Mouse (Mus musculus): ENCODE data around the gene Gm5269. TPM values are rescaled to one million over a fixed set of nuclear protein-coding genes. Genes with fewer than 3 reads are reported as not detected.

Gene Gm5269
- polyA plus RNA-seq, 1 experiment from 2014 or later: not detected

DNA sequence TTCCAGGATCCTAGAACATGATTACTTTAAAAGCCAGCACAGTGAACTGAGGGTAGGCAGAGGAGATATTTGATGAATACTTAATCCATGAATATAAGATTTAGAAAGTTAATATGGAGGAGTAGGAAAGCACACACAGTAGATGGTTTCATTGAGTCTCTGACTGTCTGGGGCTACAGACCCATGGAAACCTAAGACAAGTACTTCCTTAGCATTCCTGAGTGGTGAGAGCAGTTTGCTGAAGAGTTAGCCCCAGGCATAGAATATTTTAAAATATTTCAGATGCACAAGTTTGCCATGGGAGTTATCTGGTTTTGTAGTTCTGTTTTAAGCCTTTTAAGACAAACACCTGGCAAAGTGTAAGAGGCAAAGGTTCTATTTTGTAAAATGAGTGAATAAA, 28.9 kb downstream of the Gm5269 start:
- H3K4me3 ChIP-seq (replicated peaks): no peak overlapping the region
- ATAC-seq (ENCODE audit: low read depth): no peak
- H3K27ac ChIP-seq: no peak overlapping the region

GRCm38 (mm10) chr1:45860349-45860748, 29.7 kb downstream of the Gm5269 start:
- Histone ChIP-seq H3K36me3 (no peaks in the 10 kb centered on the region), H3K27ac (peak overlapping the region; percentile 48), H3K9ac (no peak overlapping the region), H3K9me3 (replicated peaks) (peaks cover 3% of the 10 kb centered on the region; the same call in 1 of the 2 replicates), H3K4me3 (replicated peaks) (no peak overlapping the region), H3K4me1 (replicated peaks) (peaks cover 15% of the 10 kb centered on the region), H3K27me3 (no peaks in the 10 kb centered on the region), H3K4me2 (no peak overlapping the region)
- ATAC-seq (ENCODE audit: low read depth) (peak; percentile 41; the same call in 1 of the 2 replicates), DNase-seq (peak; percentile 17)
- 29% methylated on average over 5 of the region's 5 CpGs for WGBS (ENCODE audit: insufficient replicate concordance)

More for the DNA sequence above, 28.9 kb downstream of the Gm5269 start:
- Histone ChIP-seq H3K4me1 (replicated peaks) (peaks cover 18% of the 10 kb centered on the region), H3K36me3 (no peaks in the 10 kb centered on the region), H3K9ac (no peak overlapping the region), H3K4me2 (no peak overlapping the region), H3K9me3 (replicated peaks) (peaks cover 3% of the 10 kb centered on the region; the same call in 1 of the 2 replicates), H3K27me3 (no peaks in the 10 kb centered on the region)
- no peak for DNase-seq

GRCm38 (mm10) chr1:45858038-45858437, 32.0 kb downstream of the Gm5269 start:
- DNase-seq (no peak), ATAC-seq (ENCODE audit: low read depth) (no peak)
- H3K4me2 ChIP-seq: no peak overlapping the region
- H3K9ac ChIP-seq: no peak overlapping the region
- no peak overlapping the region for H3K4me3 ChIP-seq (replicated peaks)
- no peaks in the 10 kb centered on the region for H3K36me3 ChIP-seq
- H3K4me1 ChIP-seq (replicated peaks): peaks cover 15% of the 10 kb centered on the region
- H3K27ac ChIP-seq: no peak overlapping the region
- 34% methylated on average over 1 of the region's 1 CpGs for WGBS (ENCODE audit: insufficient replicate concordance)
- peaks cover 1% of the 10 kb centered on the region; the same call in 1 of the 2 replicates for H3K9me3 ChIP-seq (replicated peaks)
- H3K27me3 ChIP-seq: no peaks in the 10 kb centered on the region

DNA sequence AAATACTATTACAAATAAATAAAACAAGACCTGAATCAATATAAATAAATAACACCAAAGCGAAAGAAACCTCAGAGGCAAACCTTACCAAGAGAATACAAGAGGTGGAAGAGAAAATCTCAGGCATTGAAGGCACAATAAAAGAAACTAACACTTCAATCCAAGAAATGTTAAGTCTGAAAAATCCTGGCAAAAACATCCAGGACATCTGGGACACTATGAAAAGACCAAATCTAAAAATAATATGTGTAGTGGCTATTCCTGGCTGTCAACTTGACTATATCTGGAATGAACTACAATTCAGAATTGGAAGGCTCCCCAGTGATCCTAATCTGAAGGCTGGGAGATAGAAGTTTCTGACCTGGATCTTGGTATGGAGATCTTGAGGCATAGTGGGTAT, 44.6 kb downstream of the Gm5269 start:
- Histone ChIP-seq H3K4me2 (no peak overlapping the region), H3K9ac (no peak overlapping the region), H3K4me3 (replicated peaks) (no peak overlapping the region), H3K27me3 (no peaks in the 10 kb centered on the region), H3K36me3 (no peaks in the 10 kb centered on the region), H3K4me1 (replicated peaks) (no peaks in the 10 kb centered on the region), H3K9me3 (replicated peaks) (no peaks in the 10 kb centered on the region), H3K27ac (no peak overlapping the region)
- WGBS (ENCODE audit: insufficient replicate concordance): 70% methylated on average over 1 of the region's 1 CpGs
- no peak for DNase-seq
- ATAC-seq (ENCODE audit: low read depth): no peak

Other genes starting within 250 kb of the Gm5269 start
- gene Wdr75, start 95.1 kb downstream of the Gm5269 start, polyA plus RNA-seq (2015; fragmentation: Nextera tagmentation; extraction: Ambion mirVana): 60.4 and 66.7 TPM in 2 replicates
- 90.9 and 111 TPM in 2 replicates for gene Slc40a1, start 36.2 kb upstream of the Gm5269 start, polyA plus RNA-seq (2015; fragmentation: Nextera tagmentation; extraction: Ambion mirVana)
- 0.05 and 0.08 TPM in 2 replicates for gene Dnah7b, start 176.0 kb upstream of the Gm5269 start, polyA plus RNA-seq (2015; fragmentation: Nextera tagmentation; extraction: Ambion mirVana)

All from liver, embryonic 13.5 days (tissue).